Mouse (Mus musculus) megakaryocyte progenitor cell, adult 5-6 weeks (primary cell): ENCODE data around the gene Rab5c. TPM values are rescaled to one million over a fixed set of nuclear protein-coding genes. Genes with fewer than 3 reads are reported as not detected.

Experiments used
- ATAC-seq: replicated peaks from 2 replicates; pipeline ENCODE4 v1.8.0; 2016; ENCODE audit warnings: mild to moderate bottlenecking, moderate TSS enrichment, inconsistent platforms; ENCODE audit not compliant: poor library complexity
- total RNA-seq, 2 experiments: library from RNA; stranded (forward) in 1 of 2; stranded (reverse) in 1 of 2; fragments of 157-497, 149-512 nt in 1 of 2; fragments of 200-1000 nt in 1 of 2; gene quantifications; 2 replicates each; pipeline versions ENCODE4 v1.2.3 to v1.2.4; 2015 to 2017

Gene Rab5c
- total RNA-seq (2015) (129 and 135 TPM in 2 replicates), total RNA-seq (2017) (101 and 105 TPM in 2 replicates)

- peak; percentile 92 for ATAC-seq
Measured at GRCm38 (mm10) chr11:100738066-100738604, at the start of gene Rab5c. Gene Rab5c (minus strand): TSS chr11:100738215.

GRCm38 (mm10) chr11:100785774-100786173, 47.8 kb upstream of the Rab5c start:
- ATAC-seq, result no peak

GRCm38 (mm10) chr11:100784286-100784685, 46.3 kb upstream of the Rab5c start:
- no peak for ATAC-seq

- no peak for ATAC-seq
Measured at GRCm38 (mm10) chr11:100782568-100782967, 44.6 kb upstream of the Rab5c start.

GRCm38 (mm10) chr11:100781763-100782475, 43.9 kb upstream of the Rab5c start:
- no peak for ATAC-seq

GRCm38 (mm10) chr11:100780247-100780646, 42.2 kb upstream of the Rab5c start:
- no peak for ATAC-seq

GRCm38 (mm10) chr11:100778069-100778468, 40.1 kb upstream of the Rab5c start:
- no peak for ATAC-seq

- no peak for ATAC-seq
Measured at GRCm38 (mm10) chr11:100775921-100776320, 37.9 kb upstream of the Rab5c start.

- no peak for ATAC-seq
Measured at GRCm38 (mm10) chr11:100774261-100774660, 36.2 kb upstream of the Rab5c start.

- ATAC-seq, result peak; percentile 92
Measured at GRCm38 (mm10) chr11:100770646-100771408, 32.8 kb upstream of the Rab5c start, which contains the start of gene Ghdc. Gene Ghdc (minus strand): TSS chr11:100770957.

GRCm38 (mm10) chr11:100769980-100770379, 32.0 kb upstream of the Rab5c start:
- no peak for ATAC-seq

- no peak for ATAC-seq
Measured at GRCm38 (mm10) chr11:100767871-100768270, 29.9 kb upstream of the Rab5c start.

GRCm38 (mm10) chr11:100766726-100767125, 28.7 kb upstream of the Rab5c start:
- no peak for ATAC-seq

GRCm38 (mm10) chr11:100762831-100763230, 24.8 kb upstream of the Rab5c start, which contains the start of gene Hcrt:
Gene Hcrt (minus strand): TSS chr11:100762931.
- no peak for ATAC-seq

- ATAC-seq, result peak; percentile 88
Measured at GRCm38 (mm10) chr11:100761547-100762045, 23.6 kb upstream of the Rab5c start.

- ATAC-seq, result peak; percentile 47
Measured at GRCm38 (mm10) chr11:100759611-100760233, 21.7 kb upstream of the Rab5c start, which contains the start of gene Kcnh4. Gene Kcnh4 (minus strand): TSS chr11:100759942.

- peak; percentile 43 for ATAC-seq
Measured at GRCm38 (mm10) chr11:100758707-100759610, 20.9 kb upstream of the Rab5c start.

- ATAC-seq, result no peak
Measured at GRCm38 (mm10) chr11:100757566-100757965, 19.6 kb upstream of the Rab5c start.

- ATAC-seq, result no peak
Measured at GRCm38 (mm10) chr11:100756476-100756875, 18.5 kb upstream of the Rab5c start.

- no peak for ATAC-seq
Measured at GRCm38 (mm10) chr11:100754693-100755057, 16.7 kb upstream of the Rab5c start.
